Mouse (Mus musculus) midbrain, embryonic 14.5 days (tissue): Measurements from ENCODE around the gene Gng8. TPM values are rescaled to one million over a fixed set of nuclear protein-coding genes. Genes with fewer than 3 reads are reported as not detected.

Source experiments
- ATAC-seq: fragments of 200-750 bp; cut with Nextera tagmentation; 2 replicates; pipeline ENCODE4 v1.8.0; 2017; ENCODE audit warnings: moderate number of reproducible peaks, moderate library complexity; ENCODE audit not compliant: low FRiP score, low TSS enrichment
- DNase-seq: peaks from one replicate; pipeline ENCODE4 v3.0.0-alpha.2; 2015
- H3K27ac ChIP-seq: fragments of 300-500 bp; sonication (generic); replicated peaks from 2 replicates; pipeline ENCODE4 v1.5.1; 2014; ENCODE audit warnings: mild to moderate bottlenecking, low read depth, low read length, moderate library complexity
- H3K27me3 ChIP-seq: fragments of 300-500 bp; sonication (generic); 2 replicates; pipeline ENCODE4 v1.6.1; 2014; ENCODE audit warnings: low read length, control low read depth, mixed read lengths; ENCODE audit not compliant: control insufficient read depth, insufficient read depth
- H3K36me3 ChIP-seq: fragments of 300-500 bp; sonication (generic); 2 replicates; pipeline ENCODE4 v1.6.1; 2014; ENCODE audit warnings: low read length, control low read depth; ENCODE audit not compliant: control insufficient read depth, insufficient read depth
- H3K4me1 ChIP-seq: fragments of 300-500 bp; sonication (generic); 2 replicates; pipeline ENCODE4 v1.6.1; 2014; ENCODE audit warnings: mild to moderate bottlenecking, antibody characterized with exemption, low read length, control low read depth; ENCODE audit not compliant: control insufficient read depth, insufficient read depth
- H3K4me2 ChIP-seq: fragments of 300-500 bp; sonication (generic); 2 replicates; pipeline ENCODE4 v1.6.1; 2014; ENCODE audit warnings: mild to moderate bottlenecking, low read length, moderate library complexity
- H3K4me3 ChIP-seq: fragments of 300-500 bp; sonication (generic); replicated peaks from 2 replicates; pipeline ENCODE4 v1.5.1; 2014; ENCODE audit warnings: low read depth, low read length
- H3K9ac ChIP-seq: fragments of 300-500 bp; sonication (generic); replicated peaks from 2 replicates; pipeline ENCODE4 v1.6.1; 2014; ENCODE audit warnings: mild to moderate bottlenecking, low read length, moderate library complexity
- H3K9me3 ChIP-seq: fragments of 300-500 bp; sonication (generic); 2 replicates; pipeline ENCODE4 v1.6.1; 2016; ENCODE audit warnings: low read length, control low read depth, mixed read lengths; ENCODE audit not compliant: control insufficient read depth
- WGBS: fragments of 180-500 bp; shearing (Covaris S2); extraction: QIAGEN DNeasy Blood & Tissue Kit; methylation state at CpG from one replicate; pipeline ENCODE4 v1.1.7; 2014; 5-methylcytosine and 5-hydroxymethylcytosine counted together
- polyA plus RNA-seq: library from polyadenylated mRNA; unstranded; fragments of >200 nt; fragmentation: Nextera tagmentation; extraction: Ambion mirVana; gene quantifications from 2 replicates; pipeline ENCODE4 v1.2.1, GENCODE M21; 2014

The Gng8 gene
- polyA plus RNA-seq, 1 experiment from 2014 or later, result 17.2 TPM

DNA sequence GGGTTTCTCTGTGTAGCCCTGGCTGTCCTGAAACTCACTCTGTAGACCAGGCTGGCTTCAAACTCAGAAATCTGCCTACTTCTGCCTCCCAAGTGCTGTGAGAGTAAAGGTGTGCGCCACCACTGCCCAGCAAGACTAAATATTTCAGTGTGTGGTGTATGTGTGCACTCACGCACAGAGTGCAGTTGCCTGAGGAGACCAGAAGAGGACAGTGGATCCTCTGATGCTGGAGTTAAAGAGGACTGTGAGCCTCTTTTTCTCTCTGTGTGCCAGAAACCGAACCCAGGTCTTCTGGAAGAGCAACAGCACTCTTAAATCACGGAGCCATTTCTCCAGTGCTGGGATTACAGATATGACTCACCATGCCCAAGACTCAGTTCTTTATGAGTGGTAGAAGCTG, 18.2 kb upstream of the Gng8 start:
- H3K4me1 ChIP-seq, result peaks cover 15% of the 10 kb centered on the region
- H3K27ac ChIP-seq, result no peak overlapping the region
- H3K27me3 ChIP-seq, result no peaks in the 10 kb centered on the region
- H3K36me3 ChIP-seq, result peaks cover 4% of the 10 kb centered on the region
- no peak for DNase-seq
- no peak overlapping the region for H3K9ac ChIP-seq
- WGBS, result 96% methylated on average over 4 of the region's 4 CpGs
- ATAC-seq, result no peak
- H3K4me2 ChIP-seq, result peak overlapping the region; percentile 45; the same call in 1 of the 2 replicates
- no peak overlapping the region for H3K4me3 ChIP-seq
- H3K9me3 ChIP-seq, result no peaks in the 10 kb centered on the region

- peak overlapping the region; percentile 45 for H3K4me2 ChIP-seq
- H3K9ac ChIP-seq, result no peak overlapping the region
- WGBS, result 5% methylated on average over 17 of the region's 17 CpGs
These were observed 17.4 kb upstream of the Gng8 start for GRCm38 (mm10) chr7:16874190-16874589.

DNA sequence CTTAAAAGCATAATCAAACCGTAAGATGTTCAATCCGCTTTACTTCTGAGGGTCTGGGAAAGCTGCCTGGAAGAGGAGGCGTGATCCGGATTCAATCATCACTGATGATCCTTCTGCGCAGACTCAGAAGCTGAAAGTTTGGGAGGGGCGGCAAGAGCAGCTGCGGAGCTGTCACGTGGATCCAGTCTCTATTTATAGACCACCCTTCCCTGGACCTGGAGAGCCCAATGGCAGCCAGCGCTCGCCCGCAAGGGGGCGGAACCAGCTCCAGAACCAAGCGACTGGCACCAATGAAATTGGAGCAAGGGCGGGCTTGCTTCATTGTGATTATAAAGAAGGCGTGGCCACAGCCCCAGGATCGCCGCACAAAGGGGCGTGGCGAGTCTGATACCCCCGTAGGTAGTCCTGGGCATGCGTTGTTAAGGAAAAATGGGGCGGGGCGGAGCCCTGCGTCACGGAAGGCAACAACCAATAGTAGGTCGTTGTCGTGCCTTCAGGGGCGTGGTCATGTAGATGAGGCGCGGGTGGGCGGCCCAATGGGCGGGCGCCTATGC, 16.8 kb upstream of the Gng8 start:
- WGBS, result under 1% methylated on average over 33 of the region's 33 CpGs
- ATAC-seq, result peak; percentile 96
- peak overlapping the region; percentile 84 for H3K9ac ChIP-seq

More at GRCm38 (mm10) chr7:16874190-16874589, 17.4 kb upstream of the Gng8 start:
- no peaks in the 10 kb centered on the region for H3K27me3 ChIP-seq
- H3K4me1 ChIP-seq, result peaks cover 15% of the 10 kb centered on the region
- peaks cover 4% of the 10 kb centered on the region for H3K36me3 ChIP-seq
- H3K27ac ChIP-seq, result peak overlapping the region; percentile 70
- ATAC-seq (no peak), DNase-seq (peak; percentile 81)
- H3K4me3 ChIP-seq, result peak overlapping the region; percentile 23
- H3K9me3 ChIP-seq, result no peaks in the 10 kb centered on the region

GRCm38 (mm10) chr7:16875310-16875325, 16.5 kb upstream of the Gng8 start, which contains the start of gene Dact3:
TSS of gene Dact3 (plus strand) at chr7:16875317.
- ATAC-seq, result no peak
- peak within 1 kb of the TSS; percentile 84 for H3K9ac ChIP-seq
- no peak for DNase-seq
- peaks cover 17% of the 10 kb centered on the region for H3K4me1 ChIP-seq
- peak within 1 kb of the TSS; percentile 88 for H3K4me2 ChIP-seq
- no peaks in the 10 kb centered on the region for H3K27me3 ChIP-seq
- H3K9me3 ChIP-seq, result no peaks in the 10 kb centered on the region
- H3K27ac ChIP-seq, result peak within 1 kb of the TSS; percentile 83
- 5% methylated on average over 1 of the region's 1 CpGs for WGBS
- peak within 1 kb of the TSS; percentile 69 for H3K4me3 ChIP-seq
- peaks cover 4% of the 10 kb centered on the region for H3K36me3 ChIP-seq

More for the DNA sequence above, 16.8 kb upstream of the Gng8 start:
- Histone ChIP-seq H3K4me3 (peak overlapping the region; percentile 69), H3K4me1 (peaks cover 15% of the 10 kb centered on the region), H3K9me3 (no peaks in the 10 kb centered on the region), H3K4me2 (peak overlapping the region; percentile 88), H3K27ac (peak overlapping the region; percentile 83), H3K27me3 (no peaks in the 10 kb centered on the region), H3K36me3 (peaks cover 4% of the 10 kb centered on the region)
- DNase-seq, result peak; percentile 100

DNA sequence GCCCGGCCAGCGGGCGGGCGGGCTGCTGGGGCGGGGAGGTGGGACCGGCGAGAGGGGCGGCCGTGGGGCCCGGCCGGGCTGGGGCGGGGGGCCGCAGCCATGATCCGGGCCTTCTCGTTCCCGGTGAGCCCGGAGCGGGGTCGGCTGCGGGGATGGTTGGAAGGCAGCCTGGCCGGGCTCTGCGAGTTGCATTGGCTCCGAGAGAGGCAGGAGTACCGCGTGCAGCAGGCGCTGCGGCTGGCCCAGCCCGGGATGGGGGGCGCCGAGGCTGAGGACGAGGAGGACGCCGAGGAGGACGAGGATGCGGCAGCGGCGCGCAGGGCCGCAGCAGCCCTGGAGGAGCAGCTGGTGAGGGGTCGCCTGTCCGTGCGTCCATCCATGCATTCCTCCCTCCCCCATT, 16.3 kb upstream of the Gng8 start:
- ATAC-seq (peak; percentile 55), DNase-seq (no peak)
- peak overlapping the region; percentile 69 for H3K4me3 ChIP-seq
- H3K27me3 ChIP-seq, result no peaks in the 10 kb centered on the region
- H3K9ac ChIP-seq, result peak overlapping the region; percentile 84
- peak overlapping the region; percentile 83 for H3K27ac ChIP-seq
- peaks cover 4% of the 10 kb centered on the region for H3K36me3 ChIP-seq
- peaks cover 19% of the 10 kb centered on the region for H3K4me1 ChIP-seq
- no peaks in the 10 kb centered on the region for H3K9me3 ChIP-seq
- under 1% methylated on average over 41 of the region's 42 CpGs for WGBS
- peak overlapping the region; percentile 88 for H3K4me2 ChIP-seq

- H3K27me3 ChIP-seq, result no peaks in the 10 kb centered on the region
- H3K9ac ChIP-seq, result peak overlapping the region; percentile 84
- H3K4me1 ChIP-seq, result peaks cover 21% of the 10 kb centered on the region
- DNase-seq (peak; percentile 47), ATAC-seq (no peak)
- H3K27ac ChIP-seq, result 0 out of 2 replicates have a peak overlapping the region, but pooled peaks have one; percentile 8
- peak overlapping the region; percentile 88 for H3K4me2 ChIP-seq
- H3K36me3 ChIP-seq, result peaks cover 4% of the 10 kb centered on the region
- 9% methylated on average over 11 of the region's 11 CpGs for WGBS
- H3K9me3 ChIP-seq, result no peaks in the 10 kb centered on the region
- H3K4me3 ChIP-seq, result peak overlapping the region; percentile 69
These were observed 15.6 kb upstream of the Gng8 start for GRCm38 (mm10) chr7:16876006-16876405.

GRCm38 (mm10) chr7:16876608-16877007, 15.0 kb upstream of the Gng8 start:
- Histone ChIP-seq H3K4me3 (peak overlapping the region; percentile 69), H3K27me3 (no peaks in the 10 kb centered on the region), H3K4me2 (peak overlapping the region; percentile 88), H3K4me1 (peaks cover 21% of the 10 kb centered on the region), H3K36me3 (peaks cover 2% of the 10 kb centered on the region), H3K27ac (no peak overlapping the region), H3K9ac (peak overlapping the region; percentile 84), H3K9me3 (no peaks in the 10 kb centered on the region)
- 4% methylated on average over 13 of the region's 13 CpGs for WGBS
- DNase-seq, result no peak
- ATAC-seq, result no peak

DNA sequence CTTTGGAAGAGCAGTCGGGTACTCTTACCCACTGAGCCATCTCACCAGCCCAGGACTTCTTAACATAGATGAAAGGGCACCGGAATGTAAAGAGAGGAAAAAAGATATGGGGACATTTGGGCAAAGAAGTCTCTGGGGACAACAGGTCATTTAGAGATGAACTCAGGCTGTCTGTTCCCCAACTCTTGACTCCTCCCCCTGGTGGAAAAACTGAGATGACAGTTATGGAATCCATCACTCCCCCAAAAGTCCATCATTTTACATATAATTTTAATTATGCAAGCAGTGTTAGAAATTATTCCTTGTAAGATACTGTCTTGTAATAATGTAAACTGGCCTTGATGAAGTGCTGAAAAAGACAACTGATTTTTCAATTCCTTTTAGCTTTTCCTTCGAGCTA, 13.9 kb upstream of the Gng8 start:
- H3K4me1 ChIP-seq, result peaks cover 21% of the 10 kb centered on the region
- no peak overlapping the region for H3K4me3 ChIP-seq
- H3K9ac ChIP-seq, result no peak overlapping the region
- no peak overlapping the region for H3K27ac ChIP-seq
- H3K9me3 ChIP-seq, result no peaks in the 10 kb centered on the region
- no peaks in the 10 kb centered on the region for H3K27me3 ChIP-seq
- DNase-seq (no peak), ATAC-seq (no peak)
- H3K36me3 ChIP-seq, result no peaks in the 10 kb centered on the region
- WGBS, result 89% methylated on average over 3 of the region's 3 CpGs
- H3K4me2 ChIP-seq, result no peak overlapping the region

GRCm38 (mm10) chr7:16879796-16880547, 11.6 kb upstream of the Gng8 start:
- Histone ChIP-seq H3K9me3 (no peaks in the 10 kb centered on the region), H3K27me3 (peaks cover 20% of the 10 kb centered on the region), H3K4me2 (peak overlapping the region; percentile 11), H3K36me3 (peaks cover 14% of the 10 kb centered on the region; the same call in 1 of the 2 replicates), H3K4me3 (no peak overlapping the region), H3K9ac (no peak overlapping the region; the same call in 1 of the 2 replicates), H3K27ac (peak overlapping the region; percentile 26; the same call in 1 of the 2 replicates), H3K4me1 (peaks cover 21% of the 10 kb centered on the region)
- WGBS, result 21% methylated on average over 9 of the region's 9 CpGs
- ATAC-seq, result peak; percentile 13; the same call in 1 of the 2 replicates
- peak; percentile 60 for DNase-seq
